Mouse (Mus musculus): ENCODE measurements around the gene Clec3b. TPM values are rescaled to one million over a fixed set of nuclear protein-coding genes. Genes with fewer than 3 reads are reported as not detected.
A peak's percentile ranks its signal among the peaks of the same experiment; 100 is the strongest.

Gene Clec3b
- total RNA-seq (2015) (not detected in 2 replicates), total RNA-seq (2017) (not detected in 2 replicates)

GRCm38 (mm10) chr9:123150241-123151020 lies at the start of gene Clec3b:
Gene Clec3b (plus strand): TSS chr9:123150946.
- no peak for ATAC-seq (ENCODE audit: poor library complexity, severe bottlenecking)

- no peak for ATAC-seq (ENCODE audit: poor library complexity, severe bottlenecking)
These were observed 47.3 kb upstream of the Clec3b start for GRCm38 (mm10) chr9:123103425-123103824.

- no peak for ATAC-seq (ENCODE audit: poor library complexity, severe bottlenecking)
These were observed 46.4 kb upstream of the Clec3b start for GRCm38 (mm10) chr9:123104362-123104761.

GRCm38 (mm10) chr9:123107186-123107585 lies 43.6 kb upstream of the Clec3b start:
- peak; percentile 47; the same call in 1 of the 2 replicates for ATAC-seq (ENCODE audit: poor library complexity, severe bottlenecking)

GRCm38 (mm10) chr9:123109188-123109587 lies 41.6 kb upstream of the Clec3b start:
- no peak for ATAC-seq (ENCODE audit: poor library complexity, severe bottlenecking)

GRCm38 (mm10) chr9:123111751-123112221 lies 39.0 kb upstream of the Clec3b start:
- no peak for ATAC-seq (ENCODE audit: poor library complexity, severe bottlenecking)

- peak; percentile 87 for ATAC-seq (ENCODE audit: poor library complexity, severe bottlenecking)
These were observed 37.8 kb upstream of the Clec3b start, which contains the start of the genes Zdhhc3 and Exosc7 for GRCm38 (mm10) chr9:123112805-123113521. Gene Zdhhc3 (minus strand): TSS chr9:123113205. Gene Exosc7 (plus strand): TSS chr9:123113215.

GRCm38 (mm10) chr9:123113931-123114330 lies 36.8 kb upstream of the Clec3b start:
- ATAC-seq (ENCODE audit: poor library complexity, severe bottlenecking): no peak

GRCm38 (mm10) chr9:123115566-123115965 lies 35.2 kb upstream of the Clec3b start:
- no peak for ATAC-seq (ENCODE audit: poor library complexity, severe bottlenecking)

GRCm38 (mm10) chr9:123123017-123123416 lies 27.7 kb upstream of the Clec3b start:
- ATAC-seq (ENCODE audit: poor library complexity, severe bottlenecking): no peak

GRCm38 (mm10) chr9:123123571-123124412 lies 27.0 kb upstream of the Clec3b start:
- ATAC-seq (ENCODE audit: poor library complexity, severe bottlenecking): peak; percentile 80

GRCm38 (mm10) chr9:123124413-123124981 lies 26.2 kb upstream of the Clec3b start:
- ATAC-seq (ENCODE audit: poor library complexity, severe bottlenecking): no peak

GRCm38 (mm10) chr9:123127663-123128062 lies 23.1 kb upstream of the Clec3b start:
- ATAC-seq (ENCODE audit: poor library complexity, severe bottlenecking): no peak

GRCm38 (mm10) chr9:123132994-123133393 lies 17.8 kb upstream of the Clec3b start:
- ATAC-seq (ENCODE audit: poor library complexity, severe bottlenecking): no peak

- ATAC-seq (ENCODE audit: poor library complexity, severe bottlenecking): no peak
These were observed 13.6 kb upstream of the Clec3b start for GRCm38 (mm10) chr9:123136953-123137682.

- no peak for ATAC-seq (ENCODE audit: poor library complexity, severe bottlenecking)
These were observed 11.8 kb upstream of the Clec3b start for GRCm38 (mm10) chr9:123138891-123139474.

- ATAC-seq (ENCODE audit: poor library complexity, severe bottlenecking): no peak
These were observed 10.7 kb upstream of the Clec3b start for GRCm38 (mm10) chr9:123139887-123140614.

- no peak for ATAC-seq (ENCODE audit: poor library complexity, severe bottlenecking)
These were observed 2.3 kb upstream of the Clec3b start for GRCm38 (mm10) chr9:123148430-123148829.

GRCm38 (mm10) chr9:123151561-123151960 lies 815 bp downstream of the Clec3b start:
- no peak for ATAC-seq (ENCODE audit: poor library complexity, severe bottlenecking)

Measured in megakaryocyte, adult 5-6 weeks (primary cell).